Mouse (Mus musculus): ENCODE data around the gene Akt2. TPM values are rescaled to one million over a fixed set of nuclear protein-coding genes. Genes with fewer than 3 reads are reported as not detected.

Akt2 gene
- total and polyA plus RNA-seq, 3 experiments = 134 to 219 (median 181) TPM

- no peak overlapping the region for H3K9ac ChIP-seq (ENCODE audit: low read depth, low read length)
- 46% methylated on average over 5 of the region's 5 CpGs for WGBS
- H3K4me1 ChIP-seq (ENCODE audit: control insufficient read depth, insufficient read depth, low read length) = peaks cover 21% of the 10 kb centered on the region
- no peaks in the 10 kb centered on the region for H3K36me3 ChIP-seq (ENCODE audit: control insufficient read depth, insufficient read depth, low read length)
- DNase-seq = peak; percentile 80 to 89
- H3K79me2 ChIP-seq (replicated peaks; ENCODE audit: control insufficient read depth, insufficient read depth, low read length) = peaks cover 5% of the 10 kb centered on the region
- no peak overlapping the region for H3K4me3 ChIP-seq
- H3K27ac ChIP-seq = peak overlapping the region; percentile 62
- intact Hi-C loops (cut with DNase I) = loop anchor here (2.0 to 5.0 kb wide), 2 partner anchors 15 to 35 kb away; no protein-coding TSS in a partner anchor
- H3K27me3 ChIP-seq (ENCODE audit: control insufficient read depth, insufficient read depth, low read length) = no peaks in the 10 kb centered on the region
- no peak for TF ChIP-seq CTCF (IDR thresholded peaks at IDR 0.05)
- peak; percentile 94 for TF ChIP-seq EP300 (IDR thresholded peaks at IDR 0.05; ENCODE audit: insufficient read depth, low read depth, low read length)
- no peak; the same call in 1 of the 2 replicates for TF ChIP-seq POLR2A (IDR thresholded peaks at IDR 0.05; ENCODE audit: insufficient read depth, low read depth, low read length)
Measured at GRCm38 (mm10) chr7:27607580-27607979, 16.2 kb downstream of the Akt2 start.

DNA sequence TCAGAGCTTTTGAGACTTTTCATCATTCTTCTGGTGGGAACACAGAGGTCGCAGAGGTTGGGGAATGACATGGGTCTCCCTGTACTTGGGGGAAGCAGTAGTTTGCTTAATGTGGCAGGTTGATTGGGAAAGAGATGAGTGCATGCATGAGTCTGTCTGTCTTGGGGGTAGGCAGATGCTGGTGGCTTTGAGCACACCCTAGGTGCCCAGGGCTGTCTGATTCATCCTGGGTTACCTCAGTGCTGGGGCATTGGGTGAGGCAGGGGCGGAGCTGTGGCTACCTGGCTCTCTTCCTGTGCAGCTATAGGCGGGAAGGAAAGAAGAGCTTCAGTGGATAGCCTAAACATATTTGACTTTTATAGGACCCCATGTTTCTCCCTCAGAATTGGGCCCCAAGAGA, 16.8 kb downstream of the Akt2 start:
- Histone ChIP-seq H3K36me3 (ENCODE audit: control insufficient read depth, insufficient read depth, low read length) (no peaks in the 10 kb centered on the region), H3K79me2 (replicated peaks; ENCODE audit: control insufficient read depth, insufficient read depth, low read length) (peaks cover 5% of the 10 kb centered on the region), H3K4me1 (ENCODE audit: control insufficient read depth, insufficient read depth, low read length) (peaks cover 25% of the 10 kb centered on the region), H3K27ac (peak overlapping the region; percentile 62), H3K9ac (ENCODE audit: low read depth, low read length) (no peak overlapping the region), H3K27me3 (ENCODE audit: control insufficient read depth, insufficient read depth, low read length) (no peaks in the 10 kb centered on the region), H3K4me3 (no peak overlapping the region)
- intact Hi-C loops (cut with DNase I) = loop anchor here (5.0 kb wide), 1 partner anchor 34 kb away; no protein-coding TSS in a partner anchor
- no peak for TF ChIP-seq CTCF (IDR thresholded peaks at IDR 0.05)
- no peak for TF ChIP-seq POLR2A (IDR thresholded peaks at IDR 0.05; ENCODE audit: insufficient read depth, low read depth, low read length)
- WGBS = 84% methylated on average over 3 of the region's 3 CpGs
- no peak for DNase-seq

DNA sequence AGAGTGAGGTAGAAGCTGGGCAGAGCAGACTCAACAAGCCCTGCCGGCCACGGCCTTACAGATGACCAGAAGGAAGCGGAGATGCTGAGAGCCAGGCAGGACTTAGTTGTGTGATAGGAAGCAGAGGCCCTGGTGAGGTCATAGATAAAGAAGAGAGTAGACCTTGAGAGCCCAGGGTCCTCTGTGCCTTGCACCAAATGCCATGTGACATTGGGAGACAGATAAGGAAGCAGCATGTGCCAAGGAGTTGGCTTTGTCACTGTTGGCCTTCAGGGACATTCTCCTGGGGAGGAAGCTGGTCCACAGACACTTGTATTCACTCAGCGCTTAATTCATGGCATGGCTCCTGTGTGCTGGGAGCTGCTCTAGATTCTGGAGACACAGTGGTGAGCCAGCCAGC, 17.9 kb downstream of the Akt2 start:
- no peak overlapping the region for H3K9ac ChIP-seq (ENCODE audit: low read depth, low read length)

GRCm38 (mm10) chr7:27609688-27610087, 18.3 kb downstream of the Akt2 start:
- no peak for TF ChIP-seq EP300 (IDR thresholded peaks at IDR 0.05; ENCODE audit: insufficient read depth, low read depth, low read length)
- TF ChIP-seq POLR2A (IDR thresholded peaks at IDR 0.05; ENCODE audit: insufficient read depth, low read depth, low read length) = no peak
- no peak for TF ChIP-seq CTCF (IDR thresholded peaks at IDR 0.05)
- Histone ChIP-seq H3K27me3 (ENCODE audit: control insufficient read depth, insufficient read depth, low read length) (no peaks in the 10 kb centered on the region), H3K9ac (ENCODE audit: low read depth, low read length) (no peak overlapping the region), H3K4me3 (no peak overlapping the region), H3K36me3 (ENCODE audit: control insufficient read depth, insufficient read depth, low read length) (no peaks in the 10 kb centered on the region), H3K27ac (no peak overlapping the region; the same call in 1 of the 2 replicates), H3K79me2 (replicated peaks; ENCODE audit: control insufficient read depth, insufficient read depth, low read length) (peaks cover 7% of the 10 kb centered on the region), H3K4me1 (ENCODE audit: control insufficient read depth, insufficient read depth, low read length) (peaks cover 23% of the 10 kb centered on the region)
- intact Hi-C loops (cut with DNase I) = loop anchor here (5.0 kb wide), 1 partner anchor 33 kb away; no protein-coding TSS in a partner anchor
- WGBS = 43% methylated on average over 2 of the region's 2 CpGs
- DNase-seq = no peak

More for the DNA sequence above, 17.9 kb downstream of the Akt2 start:
- H3K36me3 ChIP-seq (ENCODE audit: control insufficient read depth, insufficient read depth, low read length) = no peaks in the 10 kb centered on the region
- no peaks in the 10 kb centered on the region for H3K27me3 ChIP-seq (ENCODE audit: control insufficient read depth, insufficient read depth, low read length)
- peak in 1 of 2 experiments; percentile 61 for DNase-seq
- intact Hi-C loops (cut with DNase I) = loop anchor here (5.0 kb wide), 1 partner anchor 33 kb away; no protein-coding TSS in a partner anchor
- H3K27ac ChIP-seq = peak overlapping the region; percentile 17
- H3K4me1 ChIP-seq (ENCODE audit: control insufficient read depth, insufficient read depth, low read length) = peaks cover 25% of the 10 kb centered on the region
- no peak for TF ChIP-seq CTCF (IDR thresholded peaks at IDR 0.05)
- no peak for TF ChIP-seq POLR2A (IDR thresholded peaks at IDR 0.05; ENCODE audit: insufficient read depth, low read depth, low read length)
- no peak for TF ChIP-seq EP300 (IDR thresholded peaks at IDR 0.05; ENCODE audit: insufficient read depth, low read depth, low read length)
- H3K4me3 ChIP-seq = no peak overlapping the region
- WGBS = 33% methylated on average over 4 of the region's 4 CpGs
- peaks cover 5% of the 10 kb centered on the region for H3K79me2 ChIP-seq (replicated peaks; ENCODE audit: control insufficient read depth, insufficient read depth, low read length)

- Histone ChIP-seq H3K36me3 (ENCODE audit: control insufficient read depth, insufficient read depth, low read length) (no peaks in the 10 kb centered on the region), H3K27me3 (ENCODE audit: control insufficient read depth, insufficient read depth, low read length) (no peaks in the 10 kb centered on the region), H3K27ac (no peak overlapping the region), H3K4me1 (ENCODE audit: control insufficient read depth, insufficient read depth, low read length) (peaks cover 21% of the 10 kb centered on the region), H3K79me2 (replicated peaks; ENCODE audit: control insufficient read depth, insufficient read depth, low read length) (peaks cover 5% of the 10 kb centered on the region), H3K4me3 (no peak overlapping the region), H3K9ac (ENCODE audit: low read depth, low read length) (no peak overlapping the region)
- intact Hi-C loops (cut with DNase I) = no loop called here
- 91% methylated on average over 3 of the region's 3 CpGs for WGBS
- TF ChIP-seq POLR2A (IDR thresholded peaks at IDR 0.05; ENCODE audit: insufficient read depth, low read depth, low read length) = no peak
- no peak for TF ChIP-seq CTCF (IDR thresholded peaks at IDR 0.05)
- no peak for TF ChIP-seq EP300 (IDR thresholded peaks at IDR 0.05; ENCODE audit: insufficient read depth, low read depth, low read length)
- no peak for DNase-seq
Measured at GRCm38 (mm10) chr7:27610370-27610769, 19.0 kb downstream of the Akt2 start.

DNA sequence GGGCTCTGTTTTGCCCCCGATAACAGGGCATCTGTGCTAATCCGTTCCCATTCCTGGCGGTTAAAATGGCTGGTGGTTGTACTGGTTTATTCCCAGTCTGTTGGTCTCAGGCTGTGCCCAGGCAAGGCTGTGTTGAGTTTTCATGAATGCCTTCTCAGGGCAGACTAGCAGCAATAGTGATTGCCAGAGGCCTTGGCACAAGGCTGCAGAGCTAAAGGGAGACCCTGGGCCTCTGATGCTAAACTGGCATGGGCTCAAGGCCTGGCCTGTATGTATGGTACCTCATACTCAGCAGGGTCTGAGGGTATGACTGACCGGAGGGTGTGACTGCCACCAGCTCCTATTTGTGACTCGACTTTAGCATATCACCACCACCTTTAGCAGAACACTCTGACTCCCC, 19.5 kb downstream of the Akt2 start:
- Histone ChIP-seq H3K4me3 (no peak overlapping the region), H3K27me3 (ENCODE audit: control insufficient read depth, insufficient read depth, low read length) (no peaks in the 10 kb centered on the region), H3K9ac (ENCODE audit: low read depth, low read length) (no peak overlapping the region), H3K79me2 (replicated peaks; ENCODE audit: control insufficient read depth, insufficient read depth, low read length) (peaks cover 5% of the 10 kb centered on the region), H3K36me3 (ENCODE audit: control insufficient read depth, insufficient read depth, low read length) (no peaks in the 10 kb centered on the region), H3K27ac (no peak overlapping the region), H3K4me1 (ENCODE audit: control insufficient read depth, insufficient read depth, low read length) (peaks cover 18% of the 10 kb centered on the region)
- 91% methylated on average over 5 of the region's 5 CpGs for WGBS
- intact Hi-C loops (cut with DNase I) = no loop called here
- TF ChIP-seq CTCF (IDR thresholded peaks at IDR 0.05) (no peak), POLR2A (IDR thresholded peaks at IDR 0.05; ENCODE audit: insufficient read depth, low read depth, low read length) (no peak), EP300 (IDR thresholded peaks at IDR 0.05; ENCODE audit: insufficient read depth, low read depth, low read length) (no peak)
- DNase-seq = no peak

All from heart, adult 2 months (tissue).